Mouse (Mus musculus) olfactory bulb, adult 2 months (tissue): Measurements from ENCODE around the gene Itih3.

Source experiments
- CTCF ChIP-seq: fragments of 200-500 bp; IDR thresholded peaks from 2 replicates; pipeline ENCODE4 v1.5.1; 2012; ENCODE audit warnings: low read depth, mild to moderate bottlenecking, low read length, moderate library complexity; ENCODE audit not compliant: insufficient read depth
- POLR2A ChIP-seq: fragments of 200-500 bp; IDR thresholded peaks from 2 replicates; pipeline ENCODE4 v1.6.1; 2012; ENCODE audit warnings: mild to moderate bottlenecking, low read depth, low read length, moderate library complexity; ENCODE audit not compliant: insufficient read depth

GRCm38 (mm10) chr14:30923375-30924105 is at the start of gene Itih3:
- no peak for TF ChIP-seq POLR2A
- TF ChIP-seq CTCF, result no peak
